Mouse (Mus musculus) kidney, embryonic 14.5 days (tissue): ENCODE results near the gene Vamp8. TPM values are rescaled to one million over a fixed set of nuclear protein-coding genes. Genes with fewer than 3 reads are reported as not detected.

Experiments used
- ATAC-seq: fragments of 200-750 bp; cut with Nextera tagmentation; 2 replicates; pipeline ENCODE4 v1.8.0; 2017; ENCODE audit warnings: moderate number of reproducible peaks, mild to moderate bottlenecking, moderate TSS enrichment, moderate library complexity; ENCODE audit not compliant: low FRiP score, low TSS enrichment
- H3K27ac ChIP-seq: fragments of 300-500 bp; sonication (generic); 2 replicates; pipeline ENCODE4 v1.5.1; 2014; ENCODE audit warnings: low read depth, mild to moderate bottlenecking, low read length, moderate library complexity, mixed read lengths
- H3K27me3 ChIP-seq: fragments of 300-500 bp; sonication (generic); 2 replicates; pipeline ENCODE4 v1.6.1; 2014; ENCODE audit warnings: mild to moderate bottlenecking, low read length; ENCODE audit not compliant: control insufficient read depth, insufficient read depth
- H3K36me3 ChIP-seq: fragments of 300-500 bp; sonication (generic); 2 replicates; pipeline ENCODE4 v1.6.1; 2014; ENCODE audit warnings: low read length, mixed read lengths; ENCODE audit not compliant: control insufficient read depth, insufficient read depth
- H3K4me1 ChIP-seq: fragments of 300-500 bp; sonication (generic); 2 replicates; pipeline ENCODE4 v1.6.1; 2014; ENCODE audit warnings: low read length, mixed read lengths; ENCODE audit not compliant: control insufficient read depth, insufficient read depth
- H3K4me2 ChIP-seq: fragments of 300-500 bp; sonication (generic); replicated peaks from 2 replicates; pipeline ENCODE4 v1.6.1; 2014; ENCODE audit warnings: low read depth, mild to moderate bottlenecking, low read length
- H3K4me3 ChIP-seq: fragments of 300-500 bp; sonication (generic); 2 replicates; pipeline ENCODE4 v1.5.1; 2014; ENCODE audit warnings: mild to moderate bottlenecking, low read length
- H3K9ac ChIP-seq: fragments of 300-500 bp; sonication (generic); 2 replicates; pipeline ENCODE4 v1.6.1; 2014; ENCODE audit warnings: low read depth, mild to moderate bottlenecking, low read length, moderate library complexity
- H3K9me3 ChIP-seq: fragments of 300-500 bp; sonication (generic); 2 replicates; pipeline ENCODE4 v1.6.1; 2016; ENCODE audit warnings: low read length; ENCODE audit not compliant: control insufficient read depth
- WGBS: fragments of 180-500 bp; shearing (Covaris S2); extraction: QIAGEN DNeasy Blood & Tissue Kit; methylation state at CpG from one replicate; pipeline ENCODE4 v1.1.7; 2014; 5-methylcytosine and 5-hydroxymethylcytosine counted together
- polyA plus RNA-seq: library from polyadenylated mRNA; unstranded; fragments of >200 nt; fragmentation: Nextera tagmentation; extraction: Ambion mirVana; gene quantifications from 2 replicates; pipeline ENCODE4 v1.2.1, GENCODE M21; 2014

The Vamp8 gene
- polyA plus RNA-seq, 1 experiment from 2014 or later: 114 TPM

DNA sequence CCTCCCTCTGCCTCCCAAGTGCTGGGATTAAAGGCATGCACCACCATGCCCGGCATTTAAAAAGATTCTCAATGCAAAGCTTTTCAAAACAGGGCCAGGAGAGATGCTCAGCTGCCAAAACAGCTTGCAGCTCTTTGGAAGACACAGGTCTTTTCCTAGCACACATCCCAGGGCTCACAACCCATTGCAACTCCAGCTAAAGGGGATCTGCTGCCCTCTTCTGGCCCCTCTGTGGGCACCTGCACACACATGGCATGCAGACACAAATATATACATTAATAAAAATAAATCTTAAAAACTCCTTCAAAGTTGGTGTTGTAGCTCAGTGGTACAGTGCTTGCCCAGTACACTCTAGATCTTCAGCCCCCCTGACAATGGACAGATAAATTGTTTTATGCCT, 19.5 kb upstream of the Vamp8 start:
- WGBS: 48% methylated on average over 1 of the region's 1 CpGs
- H3K4me3 ChIP-seq: no peak overlapping the region
- no peak overlapping the region for H3K9ac ChIP-seq
- H3K27ac ChIP-seq: no peak overlapping the region
- no peak overlapping the region for H3K4me2 ChIP-seq
- peaks cover 3% of the 10 kb centered on the region for H3K4me1 ChIP-seq
- ATAC-seq: no peak
- H3K27me3 ChIP-seq: no peaks in the 10 kb centered on the region
- no peaks in the 10 kb centered on the region for H3K36me3 ChIP-seq
- H3K9me3 ChIP-seq: no peaks in the 10 kb centered on the region

DNA sequence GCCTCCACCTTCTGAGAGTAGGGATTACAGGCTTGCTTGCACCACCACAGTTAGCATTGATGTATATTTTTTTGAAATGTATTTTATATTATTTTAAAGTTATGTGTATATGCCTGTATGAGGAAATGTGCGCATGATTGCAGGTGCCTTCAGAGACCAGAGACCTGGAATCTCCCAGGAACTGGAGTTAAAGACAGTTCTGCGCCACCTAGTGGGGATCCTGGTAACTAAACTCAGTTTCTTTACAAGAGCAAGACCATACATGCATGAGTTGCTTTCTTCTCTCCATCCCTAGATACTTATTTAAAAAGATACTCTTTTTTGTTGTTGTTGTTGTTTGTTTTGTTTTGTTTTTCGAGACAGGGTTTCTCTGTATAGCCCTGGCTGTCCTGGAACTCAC, 19.1 kb upstream of the Vamp8 start:
- no peaks in the 10 kb centered on the region for H3K27me3 ChIP-seq
- H3K9ac ChIP-seq: no peak overlapping the region
- H3K36me3 ChIP-seq: no peaks in the 10 kb centered on the region
- no peak overlapping the region for H3K27ac ChIP-seq
- no peaks in the 10 kb centered on the region for H3K4me1 ChIP-seq
- WGBS: 14% methylated on average over 3 of the region's 3 CpGs
- H3K4me2 ChIP-seq: no peak overlapping the region
- no peak overlapping the region for H3K4me3 ChIP-seq
- no peak for ATAC-seq
- H3K9me3 ChIP-seq: no peaks in the 10 kb centered on the region

DNA sequence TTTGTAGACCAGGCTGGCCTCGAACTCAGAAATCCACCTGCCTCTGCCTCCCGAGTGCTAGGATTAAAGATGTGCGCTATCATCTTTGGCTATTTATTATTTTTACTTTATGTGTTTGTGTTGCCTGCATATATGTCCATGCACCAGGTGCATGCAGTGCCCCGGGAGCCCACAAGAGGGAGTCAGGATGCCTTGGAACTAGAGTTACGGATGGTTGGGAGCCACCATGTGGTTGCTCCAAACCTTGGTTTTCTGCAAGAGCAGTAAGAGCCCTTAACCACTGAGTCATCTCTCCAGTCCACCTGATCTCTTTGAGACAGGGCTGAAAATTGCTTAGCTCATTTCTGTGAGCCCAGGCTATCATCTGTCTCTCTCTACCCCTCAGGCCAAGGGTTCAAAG, 16.6 kb upstream of the Vamp8 start:
- peak; percentile 74 for ATAC-seq
- H3K4me1 ChIP-seq: no peaks in the 10 kb centered on the region
- H3K9me3 ChIP-seq: no peaks in the 10 kb centered on the region
- no peak overlapping the region for H3K4me3 ChIP-seq
- no peak overlapping the region for H3K9ac ChIP-seq
- no peaks in the 10 kb centered on the region for H3K36me3 ChIP-seq
- H3K27me3 ChIP-seq: no peaks in the 10 kb centered on the region
- H3K27ac ChIP-seq: no peak overlapping the region
- WGBS: 3% methylated on average over 5 of the region's 5 CpGs
- no peak overlapping the region for H3K4me2 ChIP-seq

DNA sequence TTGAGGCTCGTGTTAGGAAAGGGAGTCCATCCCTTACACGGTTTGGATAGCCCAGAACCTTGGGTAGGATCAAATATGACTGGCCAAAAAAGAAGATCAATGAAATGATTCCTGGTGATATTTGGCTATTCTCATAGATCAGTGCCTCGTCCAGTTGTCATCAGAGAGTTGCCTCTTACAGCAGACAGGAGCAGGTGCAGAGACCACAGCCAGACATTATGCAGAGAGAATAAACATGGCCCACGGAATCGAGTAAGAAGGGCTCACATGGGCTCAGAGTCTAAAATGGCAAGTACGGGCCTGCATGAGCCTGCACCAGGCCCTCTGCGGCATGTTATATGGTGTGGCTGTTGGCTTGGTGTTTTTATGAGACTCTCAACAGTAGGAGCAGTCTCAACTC, 14.9 kb upstream of the Vamp8 start:
- H3K4me2 ChIP-seq: no peak overlapping the region
- H3K27me3 ChIP-seq: no peaks in the 10 kb centered on the region
- H3K27ac ChIP-seq: no peak overlapping the region
- ATAC-seq: no peak
- H3K9me3 ChIP-seq: no peaks in the 10 kb centered on the region
- no peak overlapping the region for H3K9ac ChIP-seq
- H3K4me3 ChIP-seq: no peak overlapping the region
- no peaks in the 10 kb centered on the region for H3K4me1 ChIP-seq
- WGBS: 80% methylated on average over 7 of the region's 7 CpGs
- H3K36me3 ChIP-seq: no peaks in the 10 kb centered on the region

DNA sequence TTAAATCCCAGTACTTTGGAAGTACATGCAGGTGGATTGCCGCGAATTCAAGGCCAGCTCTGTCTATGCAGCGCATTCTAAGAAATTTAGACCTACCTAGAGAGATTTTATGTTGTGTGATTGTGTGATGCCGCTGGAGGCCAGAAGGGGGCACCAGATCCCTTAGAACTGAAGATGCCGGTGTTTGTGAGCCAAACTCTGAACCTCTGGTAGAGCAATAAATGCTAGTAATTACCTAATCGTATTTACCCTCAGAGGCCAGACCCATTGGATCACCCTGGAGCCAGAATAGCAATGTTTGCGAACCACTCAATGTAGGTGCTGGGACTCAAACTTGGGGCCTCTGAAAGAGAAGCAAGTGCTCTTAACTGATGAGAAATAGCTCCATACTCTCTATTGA, 11.4 kb upstream of the Vamp8 start:
- no peaks in the 10 kb centered on the region for H3K9me3 ChIP-seq
- WGBS: 16% methylated on average over 7 of the region's 7 CpGs

DNA sequence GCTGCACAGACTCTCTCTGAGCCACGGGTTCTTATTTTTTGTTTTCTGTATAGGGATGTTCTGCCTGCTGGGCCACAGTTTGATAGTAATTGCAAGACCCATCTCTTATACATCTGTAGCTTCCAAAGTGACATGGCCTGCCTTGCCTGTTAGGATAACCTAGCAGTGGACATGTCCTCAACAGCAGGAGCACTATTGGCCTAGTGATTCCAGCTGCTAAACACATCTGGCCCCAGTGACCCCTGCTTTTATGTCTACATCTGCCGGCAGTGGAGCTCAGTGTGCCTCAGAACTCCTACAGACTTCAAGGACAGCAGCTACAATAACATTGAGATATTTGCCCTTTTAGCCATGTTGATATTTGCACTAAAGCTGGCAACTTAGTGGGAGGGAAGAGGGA, 9.5 kb upstream of the Vamp8 start:
- Histone ChIP-seq H3K9ac (no peak overlapping the region), H3K4me2 (no peak overlapping the region), H3K4me1 (no peaks in the 10 kb centered on the region), H3K36me3 (no peaks in the 10 kb centered on the region), H3K4me3 (no peak overlapping the region), H3K9me3 (no peaks in the 10 kb centered on the region), H3K27ac (no peak overlapping the region), H3K27me3 (no peaks in the 10 kb centered on the region)
- 47% methylated on average over 2 of the region's 2 CpGs for WGBS
- no peak for ATAC-seq

More for the DNA sequence above, 11.4 kb upstream of the Vamp8 start:
- no peaks in the 10 kb centered on the region for H3K4me1 ChIP-seq
- no peak overlapping the region for H3K4me3 ChIP-seq
- H3K9ac ChIP-seq: no peak overlapping the region
- no peaks in the 10 kb centered on the region for H3K27me3 ChIP-seq
- no peak overlapping the region for H3K27ac ChIP-seq
- no peak overlapping the region for H3K4me2 ChIP-seq
- H3K36me3 ChIP-seq: no peaks in the 10 kb centered on the region
- ATAC-seq: no peak; the same call in 1 of the 2 replicates

DNA sequence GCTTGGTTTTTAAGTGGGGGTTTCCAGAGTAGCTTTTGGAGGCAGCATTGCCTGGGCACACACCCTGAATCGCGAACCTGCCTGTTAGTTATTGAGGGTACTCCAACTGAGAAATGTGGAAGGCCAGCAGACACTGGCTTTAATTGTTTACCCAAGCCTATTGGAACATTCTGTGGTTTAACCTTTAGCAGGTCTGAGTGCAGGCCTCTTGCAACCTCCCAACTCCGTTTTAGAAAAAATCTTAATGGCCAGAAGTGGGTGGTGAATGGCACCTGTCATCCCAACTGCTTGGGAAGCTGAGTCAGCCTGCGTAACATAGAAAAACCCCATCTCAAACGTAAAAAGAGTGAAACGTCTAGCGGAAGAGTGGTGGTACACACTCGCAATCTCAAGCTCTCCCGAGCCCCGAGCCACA, 6.3 kb upstream of the Vamp8 start:
- Histone ChIP-seq H3K9ac (no peak overlapping the region), H3K36me3 (no peaks in the 10 kb centered on the region), H3K27me3 (no peaks in the 10 kb centered on the region), H3K4me2 (no peak overlapping the region), H3K4me1 (no peaks in the 10 kb centered on the region), H3K9me3 (no peaks in the 10 kb centered on the region), H3K4me3 (no peak overlapping the region), H3K27ac (no peak overlapping the region)
- WGBS: 81% methylated on average over 10 of the region's 10 CpGs
- ATAC-seq: no peak

DNA sequence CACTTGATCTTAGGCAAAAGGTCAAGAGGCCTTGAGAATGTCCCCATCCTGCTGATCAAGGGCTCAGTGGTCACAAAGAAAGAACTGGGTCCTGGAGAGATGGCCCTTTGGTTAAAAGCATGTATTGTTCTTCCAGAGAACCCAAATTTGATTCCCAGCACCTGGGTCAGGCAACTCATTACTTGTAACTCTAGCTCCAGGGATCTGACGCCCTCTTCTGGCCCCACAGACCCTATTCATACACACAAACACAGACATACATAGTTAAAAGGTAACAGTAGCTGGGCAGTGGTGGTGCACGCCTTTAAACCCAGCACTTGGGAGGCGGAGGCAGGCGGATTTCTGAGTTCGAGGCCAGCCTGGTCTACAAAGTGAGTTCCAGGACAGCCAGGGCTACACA, 1.8 kb upstream of the Vamp8 start:
- Histone ChIP-seq H3K36me3 (no peaks in the 10 kb centered on the region), H3K27me3 (no peaks in the 10 kb centered on the region), H3K9ac (no peak overlapping the region), H3K4me3 (no peak overlapping the region), H3K4me2 (no peak overlapping the region), H3K9me3 (no peaks in the 10 kb centered on the region), H3K27ac (peak overlapping the region; percentile 42; the same call in 1 of the 2 replicates), H3K4me1 (peaks cover 25% of the 10 kb centered on the region)
- no peak for ATAC-seq
- 91% methylated on average over 5 of the region's 5 CpGs for WGBS

DNA sequence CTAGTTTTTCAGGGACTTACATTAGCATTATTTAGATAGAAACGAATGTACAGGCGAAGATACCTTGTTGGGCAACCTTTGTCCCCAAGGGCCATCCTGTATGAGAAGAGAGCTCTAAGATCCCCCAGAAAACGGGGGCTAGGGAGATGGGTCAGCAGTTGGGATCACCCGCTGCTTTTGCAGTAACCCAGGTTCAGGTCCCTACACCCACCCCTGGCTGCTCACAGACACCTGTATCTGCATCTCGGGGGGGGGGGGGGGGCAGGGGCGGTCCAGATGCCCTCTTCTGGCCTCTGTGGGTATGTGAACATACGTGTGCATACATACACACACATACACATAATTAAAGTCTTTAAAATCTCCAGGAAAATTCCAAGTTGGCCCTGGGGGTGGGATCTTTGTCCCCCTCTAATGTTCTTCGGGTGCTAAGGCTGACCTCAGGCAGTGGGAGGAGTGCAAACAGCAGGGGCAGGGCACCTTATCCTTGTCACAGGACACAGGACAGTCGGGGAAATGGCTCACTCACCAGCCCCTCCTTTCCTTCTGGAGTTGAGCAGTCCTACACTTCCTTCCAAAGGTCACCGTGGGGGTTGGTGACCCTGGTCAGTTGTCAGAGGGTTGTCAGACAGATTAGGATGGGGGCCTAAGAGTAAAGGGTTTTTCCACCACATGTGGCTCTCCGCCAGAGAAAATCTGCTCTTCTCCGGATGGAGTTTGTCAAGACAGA, 455 bp upstream of the Vamp8 start:
- Histone ChIP-seq H3K9ac (peak overlapping the region; percentile 73; the same call in 1 of the 2 replicates), H3K9me3 (no peaks in the 10 kb centered on the region), H3K27me3 (no peaks in the 10 kb centered on the region), H3K36me3 (peaks cover 3% of the 10 kb centered on the region; the same call in 1 of the 2 replicates), H3K4me1 (peaks cover 25% of the 10 kb centered on the region), H3K27ac (peak overlapping the region; percentile 97), H3K4me2 (peak overlapping the region; percentile 55), H3K4me3 (peak overlapping the region; percentile 54)
- 13% methylated on average over 12 of the region's 12 CpGs for WGBS
- ATAC-seq: peak; percentile 82
